Mouse (Mus musculus) embryo, embryonic 10 days (tissue): ENCODE results near the gene Gnpnat1.
A peak's percentile ranks its signal among the peaks of the same experiment; 100 is the strongest.

Experiments used
- DNase-seq: peaks from one replicate; pipeline ENCODE4 v3.0.0-alpha.2; 2015; ENCODE audit warnings: low spot score

The Gnpnat1 gene

GRCm38 (mm10) chr14:45399836-45400235, 4.9 kb downstream of the Gnpnat1 start:
- no peak for DNase-seq

DNA sequence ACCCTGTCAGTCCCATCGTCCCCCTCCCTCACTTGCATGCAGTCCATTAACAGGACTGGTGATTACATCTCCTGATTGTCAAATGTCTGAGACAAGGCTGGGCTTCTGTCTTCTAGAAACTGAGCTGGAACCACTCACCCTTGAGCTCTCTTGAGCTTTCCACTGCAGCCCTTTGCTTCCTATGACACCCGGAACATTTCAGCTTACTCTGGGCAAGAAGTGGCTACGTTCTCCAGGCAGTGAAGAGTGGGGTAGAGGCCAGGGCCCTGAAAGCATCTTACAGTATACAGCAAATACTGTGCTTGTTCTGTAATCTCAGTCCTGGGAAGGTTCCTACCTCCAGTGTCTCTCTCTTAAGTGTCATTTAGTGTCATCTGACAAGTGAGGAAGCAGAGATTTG, 15.5 kb downstream of the Gnpnat1 start:
- DNase-seq = no peak

DNA sequence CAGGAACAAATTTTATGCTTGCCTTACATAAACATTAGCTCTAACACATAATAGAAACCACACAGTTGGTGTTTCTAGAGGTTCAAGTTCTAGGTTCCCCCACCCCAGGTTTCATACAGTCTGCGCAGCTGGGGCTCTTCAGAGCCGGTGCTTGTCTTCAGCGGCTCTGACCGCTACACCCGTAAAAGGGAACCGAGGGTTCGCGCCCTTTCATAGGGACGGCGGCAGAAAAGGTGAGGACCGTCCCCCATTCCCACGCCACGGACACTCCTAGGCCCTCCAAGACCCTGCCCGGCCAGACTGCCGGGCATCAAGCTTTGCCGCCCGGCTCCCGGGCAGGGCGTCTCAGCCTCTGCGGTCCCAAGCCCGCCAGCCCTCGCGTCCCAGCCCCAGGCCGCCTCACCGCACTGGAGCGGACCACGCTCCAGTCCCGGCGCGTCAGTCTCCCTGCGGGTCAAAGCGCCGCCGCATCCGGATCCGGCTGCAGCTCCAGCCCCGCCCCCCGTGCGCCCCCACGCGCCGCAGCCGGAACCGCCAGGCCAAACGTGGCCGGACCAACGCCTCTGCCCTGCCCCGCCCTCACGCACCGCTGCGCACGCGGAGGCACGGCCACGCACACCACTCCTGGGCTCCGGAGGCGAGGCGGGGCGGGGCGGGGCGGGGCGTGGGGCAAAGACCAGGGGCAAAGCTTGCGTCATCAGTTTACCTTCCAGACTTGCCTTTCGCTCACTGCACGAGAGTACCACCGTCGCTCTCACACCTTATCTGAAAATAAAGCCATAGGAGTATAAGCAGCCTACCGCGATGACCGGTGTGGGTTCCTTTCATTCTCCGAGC, 16.1 kb downstream of the Gnpnat1 start:
- peak; percentile 88 for DNase-seq

- DNase-seq = no peak
Measured at GRCm38 (mm10) chr14:45387480-45387879, 17.2 kb downstream of the Gnpnat1 start.

- DNase-seq = no peak
Measured at GRCm38 (mm10) chr14:45385596-45385995, 19.1 kb downstream of the Gnpnat1 start.

DNA sequence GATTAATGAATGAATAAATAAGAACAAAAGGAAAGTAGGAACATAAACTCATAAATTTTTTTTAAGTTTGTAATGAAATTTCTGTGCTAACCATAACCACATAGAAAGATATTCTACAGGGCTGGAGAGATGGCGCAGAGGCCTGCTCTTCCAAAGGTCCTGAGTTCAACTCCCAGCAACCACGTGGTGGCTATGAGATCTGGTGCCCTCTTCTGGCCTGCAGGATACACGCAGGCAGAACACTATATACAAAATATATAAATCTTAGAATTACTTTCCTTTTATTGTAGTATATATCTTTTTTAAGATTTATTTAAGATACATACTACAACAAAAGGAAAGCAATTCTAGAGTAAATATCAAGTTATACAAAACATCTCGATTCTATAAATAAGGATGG, 21.8 kb downstream of the Gnpnat1 start:
- no peak for DNase-seq

- no peak for DNase-seq
Measured at GRCm38 (mm10) chr14:45380756-45381155, 24.0 kb downstream of the Gnpnat1 start.

DNA sequence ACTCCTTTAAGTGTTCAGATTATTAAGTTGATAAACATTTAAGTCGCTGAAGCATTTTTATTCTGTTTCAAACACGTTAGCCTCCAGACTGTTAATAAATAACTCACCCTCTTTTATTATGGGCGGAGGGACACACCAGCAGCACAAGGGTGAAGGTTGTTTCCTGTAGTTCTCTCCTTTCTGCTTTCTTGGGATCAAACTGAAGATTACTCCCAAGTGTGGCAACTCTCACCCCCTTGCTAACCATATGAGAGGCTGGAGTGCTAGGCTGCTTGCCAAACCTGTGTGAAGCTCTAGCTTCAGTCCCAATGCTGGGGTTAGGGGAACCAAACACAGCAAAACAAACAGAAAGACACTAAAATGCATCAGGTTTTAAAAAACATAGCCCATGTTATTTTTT, 25.9 kb downstream of the Gnpnat1 start:
- DNase-seq = no peak

GRCm38 (mm10) chr14:45365196-45365587, 39.5 kb downstream of the Gnpnat1 start:
- DNase-seq = no peak

GRCm38 (mm10) chr14:45364211-45365195, 40.2 kb downstream of the Gnpnat1 start:
- DNase-seq = no peak

GRCm38 (mm10) chr14:45350931-45351859, 53.5 kb downstream of the Gnpnat1 start, which contains the start of gene Styx:
Gene Styx (plus strand): TSS chr14:45351093.
- peak; percentile 94 for DNase-seq

- peak; percentile 96 for DNase-seq
Measured at GRCm38 (mm10) chr14:45329589-45330181, 75.0 kb downstream of the Gnpnat1 start, which contains the start of gene Psmc6. Gene Psmc6 (plus strand): TSS chr14:45329788.

DNA sequence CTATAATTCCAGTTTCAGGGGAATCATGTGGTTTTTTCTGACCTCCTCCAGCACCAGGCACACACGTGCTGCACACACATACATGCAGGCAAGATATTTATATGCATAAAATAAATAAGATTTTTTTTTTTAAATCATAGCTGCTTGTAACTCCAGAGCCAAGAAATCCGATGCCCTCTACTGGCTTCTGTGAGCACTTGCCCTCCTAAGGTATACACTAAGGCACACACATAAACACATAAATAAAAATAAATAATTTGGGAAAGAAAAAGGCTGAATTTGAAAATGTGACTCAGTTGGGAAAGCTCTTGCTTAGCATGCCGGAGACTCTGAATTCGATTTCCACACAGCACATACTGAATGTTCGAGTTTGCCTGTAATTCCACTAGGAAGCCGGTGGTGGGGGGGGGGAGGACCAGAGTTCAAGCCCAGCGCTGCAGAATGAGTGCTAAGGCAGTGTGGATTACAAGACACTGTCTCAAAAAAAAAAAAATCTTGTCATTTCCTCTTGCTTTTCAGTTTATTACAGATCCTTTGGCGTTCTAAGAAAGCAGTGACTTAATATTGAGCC, 75.6 kb downstream of the Gnpnat1 start:
- peak; percentile 33 for DNase-seq

DNA sequence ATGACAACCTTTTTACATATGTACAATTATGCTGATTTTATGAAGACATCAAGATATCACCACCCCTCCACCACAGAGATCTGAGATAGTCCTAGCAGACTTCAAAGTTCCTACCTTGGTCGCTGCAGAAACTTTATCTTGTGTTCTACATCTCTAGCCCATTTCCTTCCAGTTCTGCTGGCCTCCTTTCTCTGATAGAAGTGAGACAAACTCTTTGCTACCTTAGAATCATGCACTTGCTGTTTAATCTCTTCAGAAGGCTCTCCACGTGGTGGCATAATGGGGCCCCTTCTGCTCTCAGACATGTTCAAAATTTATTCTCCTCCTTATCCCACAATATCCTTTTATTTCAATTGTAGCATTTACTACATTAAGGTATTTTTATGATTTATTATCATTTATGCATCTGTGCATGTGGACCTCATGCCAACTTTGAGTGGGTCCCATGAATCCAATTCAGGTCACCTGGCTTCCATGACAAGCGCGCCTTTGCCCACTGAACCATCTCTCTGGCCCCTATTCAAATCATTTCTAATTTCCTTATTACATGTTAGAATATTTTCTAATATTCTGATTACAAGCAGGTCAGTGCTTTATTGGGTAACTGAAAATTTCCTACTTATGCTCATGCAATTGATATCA, 76.5 kb downstream of the Gnpnat1 start:
- no peak for DNase-seq
